Mouse (Mus musculus): ENCODE data around the gene Ilf2. TPM values are rescaled to one million over a fixed set of nuclear protein-coding genes. Genes with fewer than 3 reads are reported as not detected.

Gene Ilf2
- total RNA-seq, 2 experiments from 2014 or later: 31.5 to 33.4 TPM

DNA sequence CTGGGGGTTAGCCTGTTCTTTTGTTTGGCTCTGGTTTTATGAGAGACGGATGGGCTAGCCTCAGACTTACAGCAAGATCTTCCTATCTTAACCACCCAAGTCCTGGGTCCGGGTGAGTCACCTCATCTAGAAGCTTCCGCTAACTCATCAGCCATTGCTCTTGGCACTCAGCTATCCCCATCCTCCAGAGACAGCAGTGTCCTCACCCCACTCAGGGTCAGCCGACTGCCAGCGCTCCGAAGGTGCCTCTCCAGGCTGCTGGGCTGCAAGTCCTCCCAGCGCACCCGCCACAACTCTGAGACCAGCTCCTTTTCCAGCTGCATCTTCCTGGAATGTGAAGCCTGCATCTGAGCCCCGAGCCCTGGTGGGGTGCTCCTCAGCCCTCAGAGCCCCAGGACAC lies 16.2 kb upstream of the Ilf2 start:
- intact Hi-C loops (cut with DNase I): no loop called here
- no peak for DNase-seq (ENCODE audit: low spot score)

DNA sequence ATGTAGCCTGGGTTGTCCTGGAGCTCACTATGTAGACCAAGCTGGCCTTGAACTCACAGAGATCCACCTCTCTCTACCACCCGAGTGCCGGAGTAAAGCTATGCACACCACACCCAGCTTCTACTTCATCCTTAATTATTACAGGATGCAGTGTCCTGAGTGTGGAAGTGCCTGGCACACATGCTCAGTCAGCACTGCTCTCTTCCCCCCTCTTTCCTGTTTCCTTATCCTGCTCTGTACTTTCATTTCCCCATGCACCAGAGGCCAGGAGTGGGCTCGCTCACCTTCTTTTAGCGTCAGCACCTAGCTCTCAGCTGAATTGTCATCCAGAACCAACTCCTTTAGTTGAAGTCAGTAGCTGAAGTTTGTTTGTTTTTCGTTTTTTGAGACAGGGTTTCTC lies 15.6 kb upstream of the Ilf2 start:
- DNase-seq (ENCODE audit: low spot score): no peak
- intact Hi-C loops (cut with DNase I): no loop called here

DNA sequence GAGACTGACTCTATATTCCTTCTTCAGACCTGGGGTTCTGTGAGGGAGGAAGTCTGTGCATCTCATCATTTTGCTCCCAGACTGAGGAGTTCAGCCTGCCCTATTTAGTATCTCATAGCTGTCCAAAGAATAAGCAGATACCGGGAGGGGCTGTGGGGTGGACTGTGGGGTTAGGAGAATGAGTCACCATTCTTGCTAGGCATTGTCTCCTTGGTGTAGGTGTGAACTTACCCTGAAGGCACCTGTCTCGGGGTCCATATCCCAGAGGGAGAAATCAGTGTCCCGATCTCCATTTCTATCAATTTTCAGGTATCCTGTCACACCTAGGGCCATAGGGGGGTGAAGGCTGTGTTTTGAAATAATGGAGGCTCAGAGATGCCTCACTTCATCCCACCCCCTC lies 14.0 kb upstream of the Ilf2 start:
- DNase-seq (ENCODE audit: low spot score): no peak
- intact Hi-C loops (cut with DNase I): loop anchor here (2.0 kb wide), 1 partner anchor 13 kb away; no protein-coding TSS in a partner anchor

GRCm38 (mm10) chr3:90462579-90462978 lies 13.3 kb upstream of the Ilf2 start:
- no peak for DNase-seq (ENCODE audit: low spot score)
- intact Hi-C loops (cut with DNase I): loop anchor here (2.0 kb wide), 1 partner anchor 14 kb away; no protein-coding TSS in a partner anchor

DNA sequence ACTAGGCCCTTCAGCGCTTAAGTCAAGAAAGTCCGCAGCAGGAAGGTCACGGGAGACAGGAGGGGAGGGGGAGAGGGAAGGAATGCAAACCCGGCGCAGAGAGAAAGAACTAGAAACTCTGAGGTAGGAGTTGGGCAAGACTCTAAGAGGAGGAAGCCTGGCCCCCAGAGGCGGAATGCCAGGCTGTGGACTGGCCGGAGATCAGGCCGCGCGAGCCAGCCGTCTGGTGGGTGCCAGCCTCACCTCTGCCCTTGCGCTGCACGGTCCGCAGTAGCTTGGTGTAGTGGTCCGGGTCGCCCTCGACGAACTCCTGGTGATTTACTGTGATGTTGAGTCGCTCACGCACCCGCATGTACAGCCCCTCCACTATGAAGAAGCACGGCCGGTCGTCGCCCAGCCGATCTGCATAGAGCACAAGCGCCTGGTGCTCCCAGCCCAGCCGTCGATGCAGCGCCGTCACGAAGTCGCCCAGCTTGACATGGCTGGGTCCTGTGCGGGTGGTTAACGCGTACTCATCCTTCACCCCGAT lies 11.3 kb upstream of the Ilf2 start:
- no peak for DNase-seq (ENCODE audit: low spot score)
- intact Hi-C loops (cut with DNase I): loop anchor here (5.0 kb wide), 1 partner anchor 32 kb away; the partner anchor contains the start of gene Ints3

GRCm38 (mm10) chr3:90465081-90465685 lies 10.7 kb upstream of the Ilf2 start:
- intact Hi-C loops (cut with DNase I): loop anchor here (5.0 kb wide), 1 partner anchor 33 kb away; the partner anchor contains the start of gene Ints3
- no peak for DNase-seq (ENCODE audit: low spot score)

- intact Hi-C loops (cut with DNase I): loop anchor here (1.0 to 5.0 kb wide), 2 partner anchors 33 to 53 kb away; partner anchors contain the start of gene Ints3
- peak; percentile 40 for DNase-seq (ENCODE audit: low spot score)
Observed at GRCm38 (mm10) chr3:90465686-90466310, 10.1 kb upstream of the Ilf2 start, which contains the start of gene Npr1. Gene Npr1, minus strand, starts transcription at chr3:90465866.

GRCm38 (mm10) chr3:90466311-90466766 lies 9.6 kb upstream of the Ilf2 start:
- intact Hi-C loops (cut with DNase I): loop anchor here (1.0 to 5.0 kb wide), 2 partner anchors 34 to 54 kb away; partner anchors contain the start of gene Ints3
- DNase-seq (ENCODE audit: low spot score): peak; percentile 48

DNA sequence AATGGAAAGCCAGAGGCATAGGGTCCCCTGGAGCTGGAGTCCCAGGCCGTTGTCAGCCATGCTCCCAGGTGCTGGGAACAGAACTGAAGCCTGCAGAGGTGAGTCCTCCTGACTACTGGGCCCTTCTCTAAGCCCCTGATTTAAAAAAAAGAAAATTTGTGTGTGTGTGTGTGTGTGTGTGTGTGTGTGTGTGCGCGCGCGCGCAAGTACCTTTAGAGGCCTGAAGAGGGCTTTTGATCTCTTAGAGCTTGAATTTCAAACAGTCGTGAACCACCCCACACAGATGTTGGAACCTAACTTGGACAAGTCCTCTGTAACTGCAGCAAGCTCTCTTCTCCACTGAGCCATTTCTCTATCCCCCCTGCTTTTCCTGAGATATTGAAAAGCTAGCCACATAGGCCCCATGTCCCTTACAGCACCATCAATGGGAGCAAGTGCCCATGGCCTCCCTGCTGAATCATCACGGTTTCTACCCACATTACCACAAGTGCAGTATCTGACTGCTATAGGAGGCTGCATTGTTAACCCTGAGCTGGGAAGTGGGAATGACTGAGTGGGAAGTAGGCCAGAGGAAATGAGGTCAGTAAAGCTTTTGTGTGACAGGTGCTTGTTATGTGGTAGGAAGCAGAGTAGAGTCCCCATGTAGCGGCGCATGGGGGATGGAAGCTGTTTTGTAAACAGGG lies 8.2 kb upstream of the Ilf2 start:
- no peak for DNase-seq (ENCODE audit: low spot score)
- intact Hi-C loops (cut with DNase I): loop anchor here (5.0 kb wide), 1 partner anchor 35 kb away; the partner anchor contains the start of gene Ints3

DNA sequence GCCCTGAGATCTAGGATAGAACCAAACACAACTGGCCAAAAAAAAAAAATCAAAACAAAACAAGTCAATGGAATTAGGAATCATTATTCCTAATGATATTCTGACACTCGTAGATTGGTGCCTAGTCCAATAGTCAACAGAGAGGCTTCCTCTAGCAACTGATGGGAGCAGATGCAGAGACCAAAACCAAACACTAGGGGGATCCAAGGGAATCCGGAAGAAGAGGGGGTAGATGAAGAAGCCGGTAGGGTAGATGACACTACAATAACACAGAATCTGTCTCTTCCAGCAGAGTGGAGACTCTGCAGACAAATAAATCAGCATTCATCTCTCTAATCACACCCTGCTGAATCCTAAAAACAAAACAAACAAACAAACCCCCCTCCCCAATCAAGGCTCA lies 3.7 kb upstream of the Ilf2 start:
- no peak for DNase-seq (ENCODE audit: low spot score)
- intact Hi-C loops (cut with DNase I): no loop called here

GRCm38 (mm10) chr3:90475151-90475830 lies 635 bp upstream of the Ilf2 start:
- no peak for DNase-seq (ENCODE audit: low spot score)
- intact Hi-C loops (cut with DNase I): no loop called here

- intact Hi-C loops (cut with DNase I): no loop called here
- no peak for DNase-seq (ENCODE audit: low spot score)
Observed at GRCm38 (mm10) chr3:90486998-90487397, 11.1 kb downstream of the Ilf2 start.

- intact Hi-C loops (cut with DNase I): loop anchor here (2.0 kb wide), 1 partner anchor 164 kb away; no protein-coding TSS in a partner anchor
- no peak for DNase-seq (ENCODE audit: low spot score)
Observed at GRCm38 (mm10) chr3:90488576-90488975, 12.7 kb downstream of the Ilf2 start.

- intact Hi-C loops (cut with DNase I): loop anchor here (1.0 to 5.0 kb wide), 3 partner anchors 14 to 217 kb away; partner anchors contain the start of gene Ilf2
Observed at GRCm38 (mm10) chr3:90490696-90491256, 14.8 kb downstream of the Ilf2 start, which contains the start of gene Snapin. Gene Snapin, minus strand, starts transcription at chr3:90491033.

GRCm38 (mm10) chr3:90491350-90491749 lies 15.4 kb downstream of the Ilf2 start:
- intact Hi-C loops (cut with DNase I): loop anchor here (1.0 to 5.0 kb wide), 2 partner anchors 124 to 216 kb away; no protein-coding TSS in a partner anchor
- no peak for DNase-seq (ENCODE audit: low spot score)

More at GRCm38 (mm10) chr3:90490696-90491256, 14.8 kb downstream of the Ilf2 start, which contains the start of gene Snapin:
- DNase-seq (ENCODE audit: low spot score): peak; percentile 91

DNA sequence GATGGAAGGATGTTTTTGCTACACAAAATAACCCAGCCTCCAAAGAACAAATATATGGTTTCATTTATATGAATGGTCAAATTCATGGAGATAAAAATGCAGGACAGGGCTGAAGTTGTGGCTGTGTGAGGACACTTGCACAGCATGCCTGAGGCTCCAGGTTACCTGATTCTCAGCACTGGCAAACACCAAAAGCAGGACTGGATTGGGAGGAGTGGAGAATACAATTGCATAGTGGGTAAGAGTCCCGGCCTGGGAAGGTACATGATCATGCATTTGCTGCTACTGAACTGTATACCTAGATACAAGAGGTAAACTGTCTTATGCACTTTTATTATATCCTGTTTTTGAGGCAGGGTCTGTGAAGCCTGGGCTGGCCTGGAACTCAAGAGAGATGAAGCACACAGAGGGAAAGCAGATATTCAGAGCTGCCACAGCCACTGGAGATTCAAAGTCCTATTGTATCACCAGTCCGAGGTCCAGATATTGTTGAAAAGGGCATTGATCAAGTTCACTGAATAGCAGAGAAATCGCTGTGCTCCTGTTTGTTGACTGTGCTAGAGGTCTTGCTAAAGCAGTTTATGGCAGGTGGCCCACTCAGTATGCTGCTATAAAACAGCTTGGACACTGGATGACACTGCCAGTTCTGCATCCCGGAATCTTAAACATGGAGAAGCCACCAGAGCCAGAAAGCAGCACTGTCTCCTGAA lies 18.1 kb downstream of the Ilf2 start:
- intact Hi-C loops (cut with DNase I): loop anchor here (5.0 kb wide), 1 partner anchor 213 kb away; no protein-coding TSS in a partner anchor
- no peak for DNase-seq (ENCODE audit: low spot score)

DNA sequence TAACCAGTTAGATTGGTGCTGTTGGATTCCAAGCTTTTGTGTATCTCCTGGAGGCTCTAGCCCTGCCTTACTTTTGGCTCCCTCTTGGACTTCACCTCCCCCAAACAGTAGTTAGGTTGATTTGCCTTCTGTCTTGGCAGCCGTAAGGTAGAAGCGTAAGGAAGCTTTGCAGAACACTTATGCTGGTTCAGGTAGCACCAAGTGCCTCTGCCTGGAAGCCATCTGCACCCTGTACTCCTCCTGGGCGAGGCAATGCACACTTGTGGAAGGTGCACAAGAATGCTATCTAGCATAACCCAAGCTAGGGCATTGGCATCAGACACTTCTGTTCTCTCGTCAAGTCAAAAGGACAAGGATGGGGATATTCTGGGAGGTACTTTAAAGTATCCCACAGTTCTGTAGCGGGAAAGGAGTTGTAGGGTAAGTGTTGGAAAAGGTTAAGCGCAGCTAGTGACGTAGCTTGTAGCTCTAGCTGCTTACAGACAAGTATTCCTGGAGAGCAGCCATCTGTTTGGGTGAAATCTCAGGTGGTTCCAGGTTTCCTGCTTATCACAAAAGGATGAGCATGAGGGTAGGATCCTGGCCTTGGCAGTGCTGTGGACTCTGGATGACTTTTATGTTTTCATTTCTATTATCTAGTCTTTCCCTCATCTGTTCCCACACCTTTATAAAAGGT lies 20.1 kb downstream of the Ilf2 start:
- no peak for DNase-seq (ENCODE audit: low spot score)
- intact Hi-C loops (cut with DNase I): no loop called here

GRCm38 (mm10) chr3:90497597-90497996 lies 21.7 kb downstream of the Ilf2 start:
- intact Hi-C loops (cut with DNase I): no loop called here
- no peak for DNase-seq (ENCODE audit: low spot score)
